Mouse (Mus musculus): ENCODE measurements around the gene Kazald1.

DNA sequence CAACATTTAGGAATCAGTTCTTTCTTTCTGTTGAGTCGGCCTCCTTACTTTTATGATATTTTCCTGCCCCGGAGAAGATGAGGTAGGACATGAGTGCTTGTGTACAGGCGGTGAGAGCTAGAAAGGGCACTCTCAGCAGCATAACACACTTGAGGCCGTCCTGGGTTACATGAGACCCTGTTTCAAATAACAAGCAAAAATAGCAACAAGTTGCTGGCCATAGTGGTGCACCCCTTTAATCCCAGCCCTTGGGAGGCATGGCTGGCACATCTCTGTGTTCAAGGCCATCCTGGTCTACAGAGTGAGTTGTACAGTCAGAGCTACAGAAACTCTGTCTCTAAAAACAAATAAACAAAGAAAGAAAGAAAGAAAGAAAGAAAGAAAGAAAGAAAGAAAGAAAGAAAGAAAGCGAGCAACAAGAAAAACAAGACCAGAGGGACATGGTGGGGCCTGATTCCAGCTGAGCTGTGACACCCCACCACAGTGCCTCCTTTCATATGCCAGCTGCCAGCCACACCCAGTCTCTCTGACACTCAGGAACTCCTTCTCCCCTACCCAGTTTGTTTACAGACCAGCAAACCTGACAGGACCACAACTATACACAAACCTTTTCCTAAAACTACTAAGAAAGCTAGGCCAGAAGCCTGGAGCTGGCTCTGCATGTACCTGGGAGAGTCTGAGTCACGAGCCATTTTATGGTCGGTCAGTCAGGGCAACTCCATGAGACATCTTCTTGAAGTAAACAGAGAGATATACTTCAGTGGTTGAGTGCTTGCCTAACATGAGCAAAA is 17.9 kb upstream of the Kazald1 start:
- TF ChIP-seq GATA1 (IDR thresholded peaks at IDR 0.05; ENCODE audit: borderline replicate concordance, low read length) (no peak), FLI1 (IDR thresholded peaks at IDR 0.05; ENCODE audit: low read length) (no peak)

All from megakaryocyte, embryonic 14.5 days (primary cell).